Mouse (Mus musculus) lung, adult 18-20 months (tissue): ENCODE measurements around the gene Stoml1.
"Not testable (repeated sequence)": the region's sequence is repeated elsewhere in the genome, so short reads cannot be mapped to it uniquely, and the experiment has no call there.

ENCODE experiments used
- DNase-seq, 2 experiments: peaks; one replicate each; pipeline ENCODE4 v3.0.0; 2022; ENCODE audit warnings: mixed read lengths in 2 of 2

Gene Stoml1

DNA sequence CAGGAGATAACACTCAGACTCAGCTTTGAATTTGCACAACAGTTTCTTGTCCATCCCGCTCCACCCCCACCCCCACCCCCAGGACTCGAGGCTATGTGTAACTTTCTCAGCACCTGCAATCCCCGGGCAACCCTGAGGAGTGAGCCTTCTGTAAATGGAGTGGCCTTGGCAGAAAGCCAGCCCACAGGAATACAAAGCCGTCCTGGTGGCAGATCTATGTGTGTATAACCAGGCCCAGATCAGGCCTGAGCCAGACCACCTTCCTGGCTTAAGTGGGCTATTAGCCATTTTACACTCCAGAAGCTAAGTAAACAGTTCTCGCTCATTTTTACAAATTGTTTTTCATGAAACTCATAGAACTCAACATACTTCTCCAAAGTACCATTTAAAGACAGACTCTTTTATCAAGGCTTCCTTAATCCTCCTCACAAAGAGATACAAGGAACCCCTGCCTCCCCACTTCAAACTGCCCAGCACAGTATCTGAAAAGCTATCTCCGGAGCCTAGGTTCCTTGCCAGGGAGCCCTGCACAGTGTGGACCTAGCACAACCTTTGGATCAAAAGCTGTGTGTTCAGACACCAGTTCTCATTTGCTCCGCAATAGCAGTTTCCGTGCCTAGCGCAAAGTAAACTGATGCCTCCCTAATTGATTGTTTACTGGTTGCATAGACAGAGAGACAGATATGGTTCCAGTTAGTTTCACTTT lies 11.0 kb upstream of the Stoml1 start:
- DNase-seq = peak; percentile 75 to 84

DNA sequence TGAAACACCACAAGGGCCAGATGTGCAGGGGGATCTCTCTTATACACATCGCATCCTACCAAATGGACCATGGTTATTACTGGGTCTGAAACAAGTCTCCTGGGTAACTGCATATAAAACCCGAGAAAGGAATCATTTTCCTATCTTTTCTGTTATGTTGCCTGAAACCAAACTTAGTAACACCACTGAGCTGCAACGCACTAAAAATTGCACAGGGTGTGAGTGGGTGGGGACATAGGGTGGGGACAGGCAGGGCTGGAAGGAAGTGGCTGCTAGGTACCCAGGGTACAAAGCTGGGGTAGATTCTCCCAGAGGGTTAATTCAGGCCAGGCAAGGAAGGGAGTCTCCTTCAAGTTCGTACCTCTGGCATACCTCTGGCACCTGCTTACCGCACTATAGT lies 10.3 kb upstream of the Stoml1 start:
- no peak for DNase-seq

DNA sequence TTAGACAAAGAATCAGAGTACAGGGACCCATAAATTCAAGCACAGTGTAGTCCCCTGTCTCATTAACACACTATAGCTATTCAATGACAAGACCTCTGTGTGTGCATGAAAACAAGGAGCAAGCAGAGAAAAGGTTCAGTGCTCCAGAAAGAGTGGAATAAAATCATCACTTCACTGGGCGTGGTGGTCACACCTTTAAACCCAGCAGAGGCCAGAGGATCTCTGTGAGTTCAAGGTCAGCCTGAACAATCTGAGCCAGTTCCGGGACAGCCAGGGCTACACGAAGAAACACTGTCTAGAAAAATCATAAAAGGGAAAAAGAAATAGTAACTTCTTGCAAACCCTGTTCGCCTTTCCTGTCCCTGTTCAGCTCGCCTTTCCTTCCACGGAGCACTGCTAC lies 9.3 kb upstream of the Stoml1 start:
- no peak for DNase-seq

DNA sequence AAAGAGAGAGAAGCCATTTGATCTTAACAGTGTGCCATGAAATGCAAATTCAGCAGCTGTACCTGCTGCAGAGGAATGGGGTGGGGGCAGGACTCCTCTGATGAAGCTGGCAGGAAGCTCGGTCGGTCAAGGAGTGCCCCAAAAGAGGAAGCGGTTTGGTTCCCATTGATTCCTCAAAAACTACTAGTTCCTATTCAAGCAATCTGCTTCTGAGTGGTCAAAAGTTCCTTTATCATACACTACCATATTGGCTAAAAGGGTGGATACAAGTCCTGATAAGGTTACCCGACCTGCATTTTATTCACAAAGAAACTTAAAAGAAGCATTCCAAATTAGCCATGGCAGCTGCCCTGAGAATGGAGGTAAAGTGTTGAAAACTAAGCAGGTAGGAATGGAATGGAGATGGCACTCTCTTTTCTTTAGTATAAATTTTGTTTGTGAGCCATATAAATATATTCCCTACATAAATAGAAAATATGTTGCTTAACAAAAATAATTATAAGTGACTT lies 6.8 kb upstream of the Stoml1 start:
- no peak for DNase-seq

DNA sequence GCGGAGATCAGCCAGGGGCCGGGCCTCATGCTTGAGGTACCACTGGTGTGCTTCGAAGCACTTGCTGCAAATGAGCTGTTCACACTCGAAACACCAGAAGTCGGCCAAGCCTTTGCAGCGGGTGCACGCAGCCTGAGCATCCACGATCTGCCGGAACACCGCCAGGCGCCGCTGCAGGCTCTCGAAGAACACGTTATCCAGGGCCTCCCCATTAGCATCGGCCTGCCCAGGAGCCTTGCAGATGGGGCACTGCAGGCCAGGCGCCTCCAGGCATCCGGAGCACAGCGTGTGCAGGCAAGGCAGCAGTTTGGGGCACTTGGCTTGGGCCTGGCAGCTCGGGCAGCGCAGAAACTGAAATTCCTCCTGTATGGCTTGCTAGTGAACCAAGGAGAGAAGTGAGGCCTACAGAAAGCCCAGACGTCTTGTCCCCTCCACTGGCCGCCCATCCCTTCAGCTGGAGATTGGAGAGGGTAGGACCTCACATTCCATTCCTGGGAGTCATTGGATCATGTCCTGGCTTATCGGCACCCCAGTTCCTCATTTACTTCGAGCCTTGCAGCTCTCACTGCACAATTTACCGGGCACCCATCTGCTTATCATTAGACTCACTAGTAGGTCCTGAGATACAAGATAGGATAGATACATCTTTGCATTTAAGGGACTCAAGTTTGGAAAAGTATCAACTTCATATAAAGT lies 5.8 kb upstream of the Stoml1 start:
- DNase-seq = peak; percentile 82 to 83

DNA sequence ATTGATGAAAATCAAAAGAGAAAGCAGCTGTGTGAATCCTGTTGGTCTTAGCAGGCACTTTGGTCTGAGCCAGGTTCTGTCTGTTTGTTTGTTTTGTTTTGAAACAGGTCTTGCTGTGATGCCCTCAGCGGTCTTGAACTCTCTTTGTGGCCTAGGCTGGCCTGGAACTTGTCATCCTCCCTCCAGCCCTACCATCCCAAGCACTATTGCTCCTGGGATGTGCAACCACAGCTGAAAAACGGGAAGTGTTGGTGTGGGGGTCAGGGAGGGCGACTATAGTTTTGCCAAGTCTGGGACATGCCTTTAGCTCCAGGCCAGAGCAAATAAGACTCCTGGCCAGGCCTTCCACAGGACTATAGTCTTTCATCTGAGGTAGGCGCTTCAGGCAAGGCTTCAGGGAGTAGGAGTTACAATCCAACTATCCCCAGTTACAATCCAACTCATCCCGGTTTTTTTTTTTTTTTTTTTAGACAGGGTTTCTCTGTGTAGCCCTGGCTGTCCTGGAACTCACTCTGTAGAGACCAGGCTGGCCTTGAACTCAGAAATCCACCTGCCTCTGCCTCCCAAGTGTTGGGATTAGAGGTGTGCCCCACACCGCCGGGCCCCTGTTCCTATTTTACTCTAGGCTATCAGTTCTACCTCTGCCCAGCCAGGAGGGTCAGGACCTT lies 4.1 kb upstream of the Stoml1 start:
- no peak for DNase-seq

DNA sequence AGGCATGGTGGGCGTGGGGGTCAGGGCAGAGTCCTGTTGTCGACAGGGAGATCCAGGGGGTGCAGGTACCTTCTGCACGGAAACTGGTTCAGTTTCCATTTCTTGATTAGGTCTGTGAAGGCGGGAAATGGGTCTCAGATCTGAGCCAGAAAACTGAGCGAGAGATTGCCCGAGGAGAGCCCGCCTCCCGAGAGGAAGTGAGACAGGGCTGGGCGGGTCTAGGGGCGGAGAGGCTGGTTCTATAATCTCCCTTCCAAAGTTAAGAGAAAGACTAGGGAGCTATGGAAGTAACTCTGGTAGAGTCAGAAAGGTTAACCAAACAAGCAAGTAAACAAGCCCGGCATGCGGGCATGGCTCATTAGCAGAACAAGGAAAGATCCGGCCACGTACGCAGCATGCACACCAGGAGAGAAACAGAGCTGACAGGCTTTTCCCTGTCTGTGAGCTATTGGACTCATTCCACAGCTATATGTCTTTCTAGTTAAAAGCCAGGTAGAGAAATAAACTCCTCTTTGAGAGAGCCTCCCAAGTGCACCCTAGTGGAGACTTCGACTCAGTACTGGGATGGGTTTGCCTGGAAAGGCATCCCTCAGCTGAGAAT lies 3.3 kb upstream of the Stoml1 start, which contains the start of gene Pml:
TSS of gene Pml (minus strand) at position 195 of the 601 bp plus-strand sequence.
- peak; percentile 83 to 85 for DNase-seq

DNA sequence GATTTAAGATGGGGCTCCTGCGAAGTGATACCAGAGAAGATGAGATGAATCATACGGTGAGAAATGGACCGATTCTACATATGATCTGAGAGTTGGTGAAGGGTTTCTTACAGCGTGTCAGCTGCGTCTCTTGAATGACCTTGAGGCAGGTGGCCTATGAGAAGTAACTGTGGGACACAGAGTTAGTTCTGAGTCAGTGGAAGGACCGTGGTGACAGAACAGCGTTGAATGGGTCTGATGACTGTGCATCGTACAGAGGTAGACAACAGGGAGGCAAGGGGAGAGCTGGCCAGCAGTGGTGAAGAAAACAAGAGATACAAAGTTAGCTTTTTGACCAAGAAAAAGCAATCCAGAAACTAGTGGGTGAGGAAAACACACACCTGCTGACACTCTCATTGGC lies 2.6 kb upstream of the Stoml1 start:
- DNase-seq = no peak

DNA sequence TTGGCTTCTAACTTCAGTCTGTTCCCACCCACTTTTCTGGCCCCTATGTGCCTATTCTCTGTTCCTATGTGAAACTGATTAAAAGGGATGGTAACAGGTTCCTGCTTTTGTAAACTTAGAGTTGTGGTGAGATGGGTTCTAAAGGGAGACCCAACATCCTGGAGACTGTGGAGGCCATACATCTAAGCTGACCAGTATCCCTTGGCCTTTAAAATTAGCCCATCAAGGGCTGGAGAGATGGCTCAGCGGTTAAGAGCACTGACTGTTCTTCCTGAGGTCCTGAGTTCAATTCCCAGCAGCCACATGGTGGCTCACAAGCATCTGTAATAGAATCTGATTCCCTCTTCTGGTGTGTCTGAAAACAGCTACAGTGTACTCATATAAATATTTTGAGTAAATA lies 2.2 kb upstream of the Stoml1 start:
- not testable (repeated sequence) for DNase-seq

DNA sequence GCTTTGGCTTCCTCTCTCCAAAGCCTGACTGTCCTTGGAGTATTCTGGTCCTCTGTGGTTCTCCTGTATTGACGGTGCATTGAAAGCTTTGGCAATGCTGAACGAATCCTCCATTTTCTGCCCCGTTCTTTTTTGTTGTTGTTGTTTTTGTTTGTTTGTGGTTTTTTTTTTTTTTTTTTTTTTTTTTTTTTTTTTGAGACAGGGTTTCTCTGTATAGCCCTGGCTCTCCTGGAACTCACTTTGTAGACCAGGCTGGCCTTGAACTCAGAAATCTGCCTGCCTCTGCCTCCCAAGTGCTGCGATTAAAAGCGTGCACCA lies 800 bp downstream of the Stoml1 start:
- not testable (repeated sequence) for DNase-seq

DNA sequence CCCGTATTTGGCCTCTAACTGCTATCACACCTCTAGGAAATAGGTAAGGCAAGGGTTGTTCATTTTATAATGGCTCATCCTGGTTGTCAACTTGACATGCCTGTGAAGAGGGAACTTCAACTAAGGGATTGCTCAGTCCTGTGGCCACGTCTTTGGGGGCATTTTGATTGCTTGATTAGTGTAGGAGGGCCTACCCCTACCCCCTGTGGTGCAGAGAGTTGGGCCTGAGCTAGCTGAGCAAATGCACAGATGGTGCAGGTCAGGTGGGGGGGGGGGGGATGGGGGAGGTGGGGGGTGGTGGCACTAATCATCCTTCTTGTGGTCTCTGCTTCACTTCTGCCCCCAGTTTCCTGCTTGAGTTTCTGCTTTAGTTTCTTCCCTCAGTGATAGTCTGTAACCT lies 2.1 kb downstream of the Stoml1 start:
- DNase-seq = no peak

DNA sequence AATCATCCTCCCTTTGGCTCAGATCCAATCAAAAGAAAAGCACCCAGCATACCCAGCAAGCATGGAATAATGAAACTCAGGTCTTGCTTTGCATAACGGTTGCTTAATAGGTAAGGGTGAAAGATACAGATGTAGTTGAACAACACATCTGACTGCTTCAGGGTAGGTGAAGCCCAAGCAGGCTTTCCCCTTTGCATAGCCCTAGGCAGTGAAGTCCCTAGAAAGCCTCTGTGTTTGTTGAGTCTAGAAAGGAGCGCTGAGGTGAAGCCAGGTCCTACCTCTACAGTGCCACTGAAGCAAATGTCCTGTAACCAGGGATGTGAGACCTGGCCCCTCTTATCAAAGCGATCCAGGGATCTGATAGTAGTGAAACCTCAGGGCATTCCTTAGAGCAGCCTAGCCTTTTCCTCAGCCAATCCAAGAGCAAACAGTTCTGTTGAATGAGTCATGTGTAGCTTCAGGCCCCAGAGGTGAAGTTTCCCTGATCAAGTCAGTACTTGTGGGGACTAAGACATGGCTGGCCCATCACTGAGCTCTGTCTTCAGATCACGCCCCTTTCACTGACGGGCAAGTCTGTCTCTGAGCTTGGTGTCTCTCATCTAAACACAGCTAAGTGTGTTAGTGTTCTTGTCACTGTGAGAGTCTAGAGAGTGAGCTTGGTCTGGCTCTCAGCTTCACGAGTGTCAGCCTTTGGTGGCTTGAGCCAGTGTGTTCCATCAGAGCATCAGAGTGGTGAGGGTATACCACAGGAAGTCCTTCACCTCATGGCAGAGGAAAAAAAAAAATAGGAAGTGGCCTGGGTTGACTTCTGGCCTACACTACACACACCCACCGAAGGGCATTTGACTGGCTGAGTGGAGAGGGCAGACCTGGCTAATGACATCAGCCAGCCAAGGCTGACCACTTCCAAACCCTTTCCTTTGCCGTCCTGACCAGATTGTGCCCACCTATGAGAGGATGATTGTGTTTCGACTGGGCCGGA lies 3.0 kb downstream of the Stoml1 start:
- no peak for DNase-seq

DNA sequence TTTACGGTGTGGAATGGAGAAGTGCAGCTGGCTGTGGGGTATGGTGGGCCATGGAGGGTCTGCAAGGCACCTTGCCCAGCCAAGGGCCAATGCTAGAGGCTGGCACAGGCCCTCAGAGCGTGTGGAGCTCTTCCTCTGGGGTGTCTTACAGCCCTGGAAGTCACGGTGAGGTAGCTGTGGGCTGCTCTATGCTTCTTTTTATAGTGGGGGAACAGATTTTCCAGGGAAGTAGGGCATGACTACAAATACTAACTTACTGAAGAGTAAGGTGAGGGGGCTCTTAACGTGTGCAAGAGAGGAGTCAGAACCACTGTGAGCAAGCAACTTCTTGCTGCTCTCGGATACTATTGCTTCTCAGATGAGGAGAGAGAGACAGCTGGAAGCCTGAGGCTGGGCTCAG lies 9.5 kb downstream of the Stoml1 start:
- no peak for DNase-seq

DNA sequence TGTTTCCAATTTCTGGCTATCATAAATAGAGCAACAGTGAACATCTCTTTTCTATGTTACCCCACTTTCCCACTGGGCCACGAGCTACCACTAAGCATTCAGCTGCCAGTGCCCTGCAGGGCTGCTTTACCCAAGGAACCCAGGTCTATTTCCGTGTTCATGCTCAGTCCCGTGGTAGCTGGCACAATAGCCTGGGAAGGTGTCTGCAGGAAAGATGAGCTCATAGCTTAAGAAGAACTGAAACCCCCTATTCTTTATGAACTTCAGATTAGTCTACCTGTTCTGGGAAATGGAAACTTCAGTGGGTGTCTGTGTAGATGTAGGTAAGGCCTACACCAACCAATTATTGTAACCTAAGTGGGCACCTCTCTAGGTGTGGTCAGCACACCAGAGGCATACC lies 12.4 kb downstream of the Stoml1 start:
- DNase-seq = no peak

DNA sequence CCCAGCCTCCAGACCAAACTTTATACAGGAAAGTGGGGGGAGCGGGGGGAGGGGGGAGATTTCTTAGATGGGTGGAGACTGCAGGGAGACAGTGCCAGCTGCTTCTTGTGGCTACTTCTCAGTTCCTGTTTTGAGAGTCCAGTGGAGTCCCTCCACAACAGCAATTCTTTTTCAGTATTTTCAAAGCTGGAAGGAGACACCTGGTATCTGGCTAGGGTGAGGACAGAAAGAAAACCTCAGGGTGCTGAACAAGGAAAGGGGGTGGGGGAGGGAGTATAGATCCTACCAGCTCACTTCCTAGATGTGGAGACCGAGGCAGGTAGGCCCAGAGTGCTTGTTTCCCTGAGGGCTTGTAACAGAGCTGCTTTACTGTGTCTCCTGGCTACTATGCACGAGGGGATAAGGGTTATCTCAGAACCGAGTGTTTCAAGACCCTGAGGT lies 13.6 kb downstream of the Stoml1 start:
- DNase-seq = no peak

DNA sequence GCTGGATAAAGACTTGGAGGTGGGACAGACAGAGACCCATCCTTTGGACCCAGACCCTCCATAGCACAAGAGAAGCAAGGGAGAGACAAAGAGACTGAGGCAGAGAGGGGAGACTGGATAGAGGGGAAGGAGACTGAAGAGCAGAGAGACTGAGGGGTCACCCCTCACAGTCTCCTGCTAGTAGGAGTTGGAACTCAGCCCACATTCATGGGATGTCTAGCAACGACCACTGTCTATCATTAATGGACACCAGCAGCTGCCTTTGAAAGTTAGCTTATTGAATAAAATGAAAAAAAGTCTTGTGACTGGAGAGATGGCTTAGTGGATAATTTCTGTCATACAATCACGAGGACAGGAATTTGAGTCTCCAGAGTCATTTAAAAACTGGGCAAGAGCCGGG lies 14.1 kb downstream of the Stoml1 start:
- DNase-seq = no peak

DNA sequence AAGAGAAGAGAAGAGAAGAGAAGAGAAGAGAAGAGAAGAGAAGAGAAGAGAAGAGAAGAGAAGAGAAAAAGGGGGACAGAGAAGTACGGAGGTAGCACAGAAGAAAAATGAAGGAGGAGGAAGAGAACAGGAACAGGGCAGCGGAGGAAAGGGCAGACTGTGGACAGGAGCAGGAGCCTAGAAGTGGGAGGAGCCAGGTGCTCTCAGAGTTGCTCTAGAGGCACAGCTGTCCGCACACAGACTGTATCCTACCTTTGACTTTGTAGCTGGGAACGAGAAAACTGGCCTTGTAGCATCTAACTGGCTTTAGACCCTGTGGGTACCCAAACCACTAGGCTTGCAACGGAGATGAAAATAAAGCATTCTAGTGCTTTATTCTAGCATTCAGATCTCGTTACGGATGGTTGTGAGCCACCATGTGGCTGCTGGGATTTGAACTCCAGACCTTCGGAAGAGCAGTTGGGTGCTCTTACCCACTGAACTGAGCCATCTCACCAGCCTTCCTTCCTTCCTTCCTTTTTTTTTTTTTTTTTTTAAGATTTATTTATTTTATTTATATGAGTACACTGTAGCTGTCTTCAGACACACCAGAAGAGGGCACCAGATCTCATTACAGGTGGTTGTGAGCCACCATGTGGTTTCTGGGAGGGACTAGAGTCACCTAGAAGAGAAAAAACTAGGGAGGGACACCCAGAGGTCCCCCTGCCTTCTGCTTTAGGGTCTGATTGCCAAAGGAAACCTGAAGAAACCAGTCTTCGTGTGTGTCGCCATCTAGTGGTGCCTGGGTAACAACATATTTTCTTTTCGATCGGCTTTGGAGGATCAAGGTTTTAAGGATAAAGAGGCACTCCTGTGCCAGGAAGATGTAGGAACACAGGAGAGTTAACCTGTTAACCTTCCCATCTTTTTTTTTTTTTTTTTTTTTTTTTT lies 15.7 kb downstream of the Stoml1 start:
- peak; percentile 60 to 72 for DNase-seq

DNA sequence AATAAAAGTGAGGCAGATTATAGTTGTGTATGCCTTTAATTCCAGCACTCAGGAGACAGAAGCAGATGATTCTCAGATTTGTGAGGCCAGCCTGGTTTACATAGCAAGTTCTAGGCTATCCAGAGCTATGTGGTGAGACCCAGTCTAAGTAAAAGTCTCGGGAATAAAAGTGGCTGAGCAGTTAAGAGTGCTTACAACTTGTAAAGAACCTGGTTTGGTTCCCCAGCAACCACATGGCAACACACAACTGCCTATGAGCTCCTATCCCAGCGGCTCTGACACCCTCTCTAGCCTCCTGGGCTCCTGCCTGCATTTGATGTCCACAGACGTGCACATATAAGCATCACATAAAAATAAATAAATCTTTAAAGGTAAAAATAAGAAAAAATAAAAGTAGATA lies 17.1 kb downstream of the Stoml1 start:
- DNase-seq = no peak

DNA sequence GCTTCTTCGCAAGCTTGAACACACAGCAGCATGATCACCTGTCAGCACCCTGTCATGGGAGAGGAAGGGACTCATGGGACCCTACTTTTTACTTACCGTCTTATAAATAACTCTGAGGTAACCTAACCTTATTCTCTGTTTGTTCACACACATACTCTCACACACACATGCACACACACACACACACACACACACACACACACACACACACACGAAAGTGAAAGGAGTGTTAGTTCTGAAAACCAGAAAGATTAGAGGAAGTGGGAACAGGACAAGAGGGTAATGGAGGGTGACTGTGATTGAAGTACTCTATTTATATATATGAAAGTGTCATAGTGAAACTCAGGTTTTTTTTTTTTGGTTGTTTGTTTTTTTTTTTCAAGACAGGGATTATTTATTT lies 18.1 kb downstream of the Stoml1 start:
- no peak for DNase-seq

DNA sequence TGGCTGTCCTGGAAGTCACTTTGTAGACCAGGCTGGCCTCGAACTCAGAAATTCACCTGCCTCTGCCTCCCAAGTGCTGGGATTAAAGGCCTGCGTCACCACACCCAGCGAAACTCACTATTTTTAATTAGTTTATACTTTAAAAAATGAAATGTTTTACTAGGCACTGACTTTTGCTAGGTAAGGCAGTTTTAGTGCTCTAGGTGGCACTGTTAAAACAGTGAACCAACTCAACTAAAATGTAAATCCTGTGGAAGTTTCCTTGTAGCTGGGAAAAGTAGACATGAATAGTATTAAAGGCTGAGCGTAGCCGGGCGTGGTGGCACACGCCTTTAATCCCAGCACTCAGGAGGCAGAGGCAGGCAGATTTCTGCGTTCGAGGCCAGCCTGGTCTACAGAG lies 18.6 kb downstream of the Stoml1 start:
- not testable (repeated sequence) for DNase-seq

DNA sequence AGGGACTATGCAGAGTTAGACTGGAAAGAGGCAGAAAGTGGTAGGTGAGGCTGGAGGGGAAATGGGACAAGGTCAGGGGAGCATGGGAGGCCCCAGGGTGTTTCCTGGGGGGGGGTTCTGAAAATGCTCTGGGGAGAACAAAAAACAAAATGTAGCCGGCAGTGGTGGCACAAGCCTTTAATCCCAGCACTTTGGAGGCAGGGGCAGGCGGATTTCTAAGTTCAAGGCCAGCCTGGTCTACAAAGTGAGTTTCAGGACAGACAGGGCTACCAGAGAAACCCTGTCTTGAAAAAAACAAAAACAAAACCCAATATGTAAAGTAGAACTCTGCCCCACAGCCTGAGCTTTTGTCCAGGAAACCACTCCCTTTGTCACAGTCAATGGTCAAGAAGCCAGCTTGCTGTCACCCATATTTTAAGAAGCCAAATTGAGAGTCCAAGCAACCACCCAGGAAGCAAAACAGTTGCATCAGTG lies 19.1 kb downstream of the Stoml1 start:
- no peak for DNase-seq
